Mouse (Mus musculus) brain, embryonic 14.5 days (tissue): ENCODE results near the gene Cenpx.

Experiments used
- CTCF ChIP-seq: fragments of 200-500 bp; IDR thresholded peaks from 2 replicates; pipeline ENCODE4 v1.5.1; 2012; ENCODE audit warnings: inconsistent platforms, mild to moderate bottlenecking, moderate library complexity, borderline replicate concordance; ENCODE audit not compliant: insufficient read depth, insufficient read length; ENCODE audit errors: extremely low read depth
- POLR2A ChIP-seq: fragments of 200-500 bp; IDR thresholded peaks from 2 replicates; pipeline ENCODE4 v1.6.1; 2012; ENCODE audit warnings: mild to moderate bottlenecking, inconsistent platforms, borderline replicate concordance; ENCODE audit not compliant: poor library complexity, insufficient read depth, insufficient read length, severe bottlenecking; ENCODE audit errors: extremely low read depth

DNA sequence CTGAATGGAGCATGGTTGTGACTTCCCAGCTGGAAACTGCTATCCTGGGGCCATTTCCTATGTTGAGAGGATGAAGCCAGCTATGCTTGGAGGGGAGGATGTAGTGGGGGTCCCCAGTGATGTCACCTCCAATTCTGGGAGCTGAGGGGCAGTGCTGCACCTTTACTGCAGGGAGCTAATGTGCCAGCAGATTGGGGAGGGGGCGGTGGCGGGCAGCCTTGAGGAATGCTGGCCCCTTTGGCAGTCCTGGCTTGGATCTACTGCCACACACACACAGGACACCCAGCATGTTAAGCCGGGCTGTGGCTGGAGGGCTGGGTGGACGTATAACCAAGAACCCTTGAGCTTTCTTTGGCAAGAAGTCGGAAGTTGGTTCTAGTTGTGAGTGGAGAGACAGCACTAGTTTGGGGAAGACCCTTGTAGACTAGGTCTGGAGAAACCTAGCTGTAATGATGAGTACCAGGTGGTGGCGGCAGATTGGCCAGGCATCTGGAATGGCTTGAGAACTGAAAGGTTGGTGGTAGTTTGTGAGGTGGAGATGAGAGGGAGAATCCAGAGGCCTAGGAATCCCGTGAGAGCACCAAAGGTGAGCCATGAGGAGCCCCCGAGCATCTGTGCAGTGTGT lies 1.4 kb downstream of the Cenpx start:
- TF ChIP-seq CTCF (no peak), POLR2A (no peak)
